Mouse (Mus musculus) lung, embryonic 14.5 days (tissue): Measurements from ENCODE around the gene Bmp6. TPM values are rescaled to one million over a fixed set of nuclear protein-coding genes. Genes with fewer than 3 reads are reported as not detected.
A peak's percentile ranks its signal among the peaks of the same experiment; 100 is the strongest.

Experiments used
- ATAC-seq: fragments of 200-750 bp; cut with Nextera tagmentation; 2 replicates; pipeline ENCODE4 v1.8.0; 2017; ENCODE audit warnings: mild to moderate bottlenecking, moderate TSS enrichment, moderate library complexity; ENCODE audit not compliant: insufficient read depth
- DNase-seq: peaks from one replicate; pipeline ENCODE4 v3.0.0-alpha.2; 2015
- H3K27ac ChIP-seq: fragments of 300-500 bp; sonication (generic); 2 replicates; pipeline ENCODE4 v1.5.1; 2014; ENCODE audit warnings: low read depth, mild to moderate bottlenecking, moderate library complexity
- H3K27me3 ChIP-seq: fragments of 300-500 bp; sonication (generic); 2 replicates; pipeline ENCODE4 v1.6.1; 2014; ENCODE audit warnings: low read length, control low read depth; ENCODE audit not compliant: insufficient read depth
- H3K36me3 ChIP-seq: fragments of 300-500 bp; sonication (generic); 2 replicates; pipeline ENCODE4 v1.6.1; 2014; ENCODE audit warnings: control low read depth; ENCODE audit not compliant: insufficient read depth
- H3K4me1 ChIP-seq: fragments of 300-500 bp; sonication (generic); 2 replicates; pipeline ENCODE4 v1.6.1; 2014; ENCODE audit warnings: antibody characterized with exemption, control low read depth; ENCODE audit not compliant: insufficient read depth
- H3K4me2 ChIP-seq: fragments of 300-500 bp; sonication (generic); 2 replicates; pipeline ENCODE4 v1.6.1; 2014; ENCODE audit warnings: mild to moderate bottlenecking
- H3K4me3 ChIP-seq: fragments of 300-500 bp; sonication (generic); 2 replicates; pipeline ENCODE4 v1.5.1; 2014; ENCODE audit warnings: low read depth, low read length
- H3K9ac ChIP-seq: fragments of 300-500 bp; sonication (generic); 2 replicates; pipeline ENCODE4 v1.6.1; 2014
- H3K9me3 ChIP-seq: fragments of 300-500 bp; sonication (generic); 2 replicates; pipeline ENCODE4 v1.6.1; 2016; ENCODE audit warnings: low read depth, low read length, control low read depth
- CTCF ChIP-seq: IDR thresholded peaks from 2 replicates; pipeline ENCODE4 v1.5.1; 2016; ENCODE audit warnings: antibody characterized with exemption, low read depth
- WGBS: fragments of 180-500 bp; shearing (Covaris S2); extraction: QIAGEN DNeasy Blood & Tissue Kit; methylation state at CpG from one replicate; pipeline ENCODE4 v1.1.7; 2014; 5-methylcytosine and 5-hydroxymethylcytosine counted together
- polyA plus RNA-seq: library from polyadenylated mRNA; unstranded; fragments of >200 nt; fragmentation: Nextera tagmentation; extraction: Ambion mirVana; gene quantifications from 2 replicates; pipeline ENCODE4 v1.2.1, GENCODE M21; 2014

The Bmp6 gene
- polyA plus RNA-seq, 1 experiment from 2014 or later: 1.1 TPM

- DNase-seq (peak; percentile 37), ATAC-seq (no peak)
- H3K9ac ChIP-seq: no peak overlapping the region
- peaks cover 61% of the 10 kb centered on the region for H3K36me3 ChIP-seq
- H3K4me3 ChIP-seq: no peak overlapping the region
- WGBS: 65% methylated on average over 4 of the region's 4 CpGs
- H3K27me3 ChIP-seq: no peaks in the 10 kb centered on the region
- H3K9me3 ChIP-seq: no peaks in the 10 kb centered on the region
- H3K4me2 ChIP-seq: no peak overlapping the region
- peak overlapping the region; percentile 50 for H3K27ac ChIP-seq
- TF ChIP-seq CTCF: no peak
- H3K4me1 ChIP-seq: peaks cover 22% of the 10 kb centered on the region
Measured at GRCm38 (mm10) chr13:38522056-38522654, 177.2 kb downstream of the Bmp6 start.

GRCm38 (mm10) chr13:38523231-38523630 lies 178.3 kb downstream of the Bmp6 start:
- H3K9ac ChIP-seq: no peak overlapping the region
- H3K36me3 ChIP-seq: peaks cover 50% of the 10 kb centered on the region
- H3K27me3 ChIP-seq: no peaks in the 10 kb centered on the region
- WGBS: 86% methylated on average over 11 of the region's 11 CpGs
- H3K9me3 ChIP-seq: no peaks in the 10 kb centered on the region
- TF ChIP-seq CTCF: no peak
- H3K4me3 ChIP-seq: no peak overlapping the region
- ATAC-seq: no peak
- peaks cover 22% of the 10 kb centered on the region for H3K4me1 ChIP-seq
- 0 out of 2 replicates have a peak overlapping the region, but pooled peaks have one; percentile 50 for H3K27ac ChIP-seq
- no peak for DNase-seq
- H3K4me2 ChIP-seq: no peak overlapping the region

GRCm38 (mm10) chr13:38525261-38525660 lies 180.4 kb downstream of the Bmp6 start:
- Histone ChIP-seq H3K36me3 (peaks cover 31% of the 10 kb centered on the region), H3K9me3 (no peaks in the 10 kb centered on the region), H3K27ac (no peak overlapping the region), H3K4me1 (peaks cover 27% of the 10 kb centered on the region), H3K4me3 (no peak overlapping the region), H3K4me2 (no peak overlapping the region; the same call in 1 of the 2 replicates), H3K27me3 (no peaks in the 10 kb centered on the region), H3K9ac (no peak overlapping the region)
- DNase-seq (peak; percentile 21), ATAC-seq (no peak)
- TF ChIP-seq CTCF: no peak
- 62% methylated on average over 3 of the region's 3 CpGs for WGBS

- H3K4me1 ChIP-seq: peaks cover 27% of the 10 kb centered on the region
- no peak overlapping the region for H3K9ac ChIP-seq
- H3K27me3 ChIP-seq: no peaks in the 10 kb centered on the region
- H3K4me2 ChIP-seq: peak overlapping the region; percentile 86
- ATAC-seq: no peak
- peak; percentile 26 for DNase-seq
- peak overlapping the region; percentile 90; the same call in 1 of the 2 replicates for H3K4me3 ChIP-seq
- WGBS: 50% methylated on average over 2 of the region's 2 CpGs
- H3K36me3 ChIP-seq: peaks cover 22% of the 10 kb centered on the region
- no peaks in the 10 kb centered on the region for H3K9me3 ChIP-seq
- no peak overlapping the region for H3K27ac ChIP-seq
- TF ChIP-seq CTCF: no peak
Measured at GRCm38 (mm10) chr13:38526116-38526515, 181.2 kb downstream of the Bmp6 start.

- TF ChIP-seq CTCF: no peak
- peak overlapping the region; percentile 90 for H3K4me3 ChIP-seq
- H3K9me3 ChIP-seq: no peaks in the 10 kb centered on the region
- WGBS: 5% methylated on average over 15 of the region's 15 CpGs
- DNase-seq (peak; percentile 77), ATAC-seq (peak; percentile 33; the same call in 1 of the 2 replicates)
- H3K4me2 ChIP-seq: peak overlapping the region; percentile 86
- H3K27me3 ChIP-seq: no peaks in the 10 kb centered on the region
- peaks cover 12% of the 10 kb centered on the region for H3K36me3 ChIP-seq
- H3K4me1 ChIP-seq: peaks cover 27% of the 10 kb centered on the region
- peak overlapping the region; percentile 91 for H3K9ac ChIP-seq
- peak overlapping the region; percentile 96 for H3K27ac ChIP-seq
Measured at GRCm38 (mm10) chr13:38527041-38527796, 182.3 kb downstream of the Bmp6 start.

- WGBS: under 1% methylated on average over 77 of the region's 87 CpGs
- H3K27ac ChIP-seq: peak overlapping the region; percentile 96
- peaks cover 4% of the 10 kb centered on the region for H3K36me3 ChIP-seq
- H3K27me3 ChIP-seq: no peaks in the 10 kb centered on the region
- peak overlapping the region; percentile 90 for H3K4me3 ChIP-seq
- TF ChIP-seq CTCF: no peak
- H3K9ac ChIP-seq: peak overlapping the region; percentile 91
- peak; percentile 90 for DNase-seq
- H3K4me1 ChIP-seq: peaks cover 27% of the 10 kb centered on the region
- peak overlapping the region; percentile 86 for H3K4me2 ChIP-seq
- ATAC-seq: peak; percentile 93
- H3K9me3 ChIP-seq: no peaks in the 10 kb centered on the region
Measured at GRCm38 (mm10) chr13:38527797-38528650, 183.1 kb downstream of the Bmp6 start.
